Mouse (Mus musculus): Measurements from ENCODE around the gene Shc2.
A peak's percentile ranks its signal among the peaks of the same experiment; 100 is the strongest.

Gene Shc2

DNA sequence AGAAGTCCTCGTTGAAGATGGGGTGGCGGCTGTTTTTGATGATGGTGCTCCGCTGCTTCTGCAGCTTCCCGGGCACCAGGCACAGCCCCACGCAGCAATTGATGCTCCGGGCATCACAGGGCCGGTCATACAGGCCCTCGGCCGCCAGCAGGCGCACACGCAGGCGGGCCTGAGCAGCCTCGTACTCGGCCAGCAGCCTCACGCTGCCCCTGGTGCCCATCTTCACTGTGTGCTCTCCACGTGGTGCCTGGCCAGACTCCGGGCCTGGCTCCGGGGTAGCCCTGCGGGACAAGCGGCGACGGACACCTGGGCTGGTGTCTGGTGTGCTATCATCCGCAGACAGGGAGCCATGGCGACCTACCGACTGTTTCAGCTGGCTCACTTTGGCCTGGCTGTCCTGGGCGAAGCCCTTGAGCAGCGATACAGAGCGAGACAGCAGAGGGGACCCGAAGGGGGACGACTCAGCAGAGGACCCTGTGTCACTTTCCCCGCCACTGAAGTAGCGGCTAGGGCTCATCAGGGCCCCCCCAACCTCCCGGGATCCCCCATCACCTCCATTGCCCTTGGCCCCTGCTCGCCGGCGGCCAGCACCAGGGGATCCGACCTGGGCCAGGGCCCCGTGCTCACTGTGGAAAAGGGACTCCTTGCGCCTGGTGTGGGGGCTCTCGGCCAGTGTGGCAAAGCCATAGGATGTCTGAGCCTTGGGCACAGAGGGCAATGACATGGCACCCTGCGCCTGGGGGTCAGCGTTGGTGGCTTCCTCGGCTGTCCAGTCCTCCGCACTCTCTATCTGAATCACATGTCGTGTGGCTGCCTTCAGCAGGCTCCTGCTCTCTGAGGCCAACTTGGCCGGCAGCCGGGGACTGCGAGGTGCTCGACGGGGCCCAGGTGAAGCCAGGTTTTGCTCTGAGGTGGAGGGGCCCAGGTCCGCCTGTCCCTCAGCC lies 25.3 kb downstream of the Shc2 start:
- DNase-seq, result peak in 1 of 2 experiments; percentile 24

- no peak for DNase-seq
Observed at GRCm38 (mm10) chr10:79611296-79611695, 26.4 kb downstream of the Shc2 start.

- no peak for DNase-seq
Observed at GRCm38 (mm10) chr10:79609276-79609675, 28.4 kb downstream of the Shc2 start.

DNA sequence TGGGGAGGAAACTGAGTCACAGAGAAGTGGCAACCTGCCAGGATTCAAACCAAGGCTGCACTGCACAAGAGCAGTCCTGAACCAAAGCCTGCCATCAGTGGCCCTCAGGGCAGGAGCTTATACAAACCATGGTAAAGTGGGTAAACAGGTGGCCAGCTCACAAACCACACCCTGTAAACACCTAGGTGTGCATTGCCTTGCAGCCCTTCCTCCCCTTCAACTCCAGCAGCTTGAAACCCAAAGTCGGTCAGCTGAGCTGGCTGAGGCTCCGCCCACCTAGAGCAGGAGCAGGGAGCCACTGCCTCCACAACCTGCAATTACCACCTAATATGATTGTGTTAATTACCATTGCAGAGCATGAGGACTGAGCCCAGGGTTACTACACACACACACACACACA lies 29.8 kb downstream of the Shc2 start:
- no peak for DNase-seq

DNA sequence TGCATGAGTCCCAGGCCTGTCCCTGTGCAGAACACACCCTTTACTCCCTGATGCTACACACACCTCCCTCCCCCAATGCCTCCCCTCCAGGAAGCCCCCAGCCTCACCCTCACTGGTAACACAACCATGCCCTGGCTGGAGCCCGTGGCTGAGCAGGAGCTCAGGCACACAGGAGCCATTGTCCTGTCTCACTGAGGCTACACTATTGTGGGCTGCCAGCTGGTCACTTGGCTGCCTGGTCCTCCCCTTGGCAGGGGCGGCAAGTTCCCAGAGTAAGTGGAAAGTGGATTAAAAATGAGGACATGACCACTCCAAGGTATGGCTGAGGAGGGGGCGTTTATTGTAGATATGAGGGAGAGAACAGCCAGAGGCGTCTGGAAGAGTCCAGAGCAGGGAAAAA lies 31.2 kb downstream of the Shc2 start:
- DNase-seq, result no peak

GRCm38 (mm10) chr10:79597936-79598230 lies 39.8 kb downstream of the Shc2 start:
- DNase-seq, result no peak

- no peak for DNase-seq
Observed at GRCm38 (mm10) chr10:79597051-79597935, 40.4 kb downstream of the Shc2 start.

GRCm38 (mm10) chr10:79595590-79595929 lies 42.2 kb downstream of the Shc2 start:
- no peak for DNase-seq

DNA sequence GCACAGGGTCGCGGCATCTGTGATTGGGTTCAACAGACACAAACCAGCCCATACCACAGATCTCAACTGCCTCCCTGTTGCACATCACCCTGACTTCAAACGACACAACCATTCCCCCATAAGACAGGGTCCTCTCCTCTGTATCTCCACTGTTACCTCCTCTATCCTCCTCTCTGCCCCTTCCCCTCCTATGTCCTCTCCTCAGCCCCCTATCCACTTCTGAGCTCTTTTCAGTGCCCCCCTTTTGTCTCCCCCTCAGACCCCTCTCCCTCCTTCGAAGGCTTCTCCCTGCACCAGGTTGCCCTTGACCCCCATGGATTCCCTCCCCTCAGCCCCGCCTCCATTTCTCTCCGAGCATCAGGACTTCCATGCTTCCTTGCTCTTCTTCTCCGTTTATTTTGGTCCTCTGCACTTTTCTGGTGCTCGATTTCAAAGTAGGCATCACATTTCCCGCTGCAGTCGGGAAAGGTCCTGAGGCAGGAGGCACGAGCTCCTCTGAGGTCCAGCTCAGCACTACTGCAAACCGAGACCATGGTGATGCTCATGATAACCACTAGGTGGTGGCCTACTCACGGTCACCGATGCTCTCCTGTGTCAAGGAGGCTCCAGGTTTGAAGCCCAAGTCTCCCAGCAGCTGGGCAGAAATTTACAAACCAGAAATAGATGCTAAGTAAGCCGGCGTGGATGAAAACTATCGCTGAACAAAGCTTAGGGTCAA lies 42.7 kb downstream of the Shc2 start:
- peak; percentile 36 to 64 for DNase-seq

DNA sequence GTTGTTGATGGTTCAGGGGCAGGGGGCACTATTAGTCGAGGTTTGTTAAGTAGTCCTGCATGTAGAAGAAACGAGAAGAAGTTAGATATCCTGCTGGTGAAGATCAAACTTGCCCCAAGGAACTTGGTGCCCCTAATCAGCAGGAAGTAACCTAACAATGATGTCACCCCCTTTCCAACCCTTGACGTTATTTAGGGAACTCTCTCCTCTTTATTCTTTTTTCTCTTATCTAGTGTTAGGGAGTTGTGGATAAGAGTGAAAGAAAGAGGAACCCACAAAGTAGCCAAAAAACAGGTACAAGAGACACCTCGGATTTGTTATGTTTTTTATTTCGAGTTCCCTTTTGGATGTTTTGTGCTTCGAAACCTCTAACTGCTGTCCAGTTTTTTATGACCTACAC lies 43.6 kb downstream of the Shc2 start:
- no peak for DNase-seq

DNA sequence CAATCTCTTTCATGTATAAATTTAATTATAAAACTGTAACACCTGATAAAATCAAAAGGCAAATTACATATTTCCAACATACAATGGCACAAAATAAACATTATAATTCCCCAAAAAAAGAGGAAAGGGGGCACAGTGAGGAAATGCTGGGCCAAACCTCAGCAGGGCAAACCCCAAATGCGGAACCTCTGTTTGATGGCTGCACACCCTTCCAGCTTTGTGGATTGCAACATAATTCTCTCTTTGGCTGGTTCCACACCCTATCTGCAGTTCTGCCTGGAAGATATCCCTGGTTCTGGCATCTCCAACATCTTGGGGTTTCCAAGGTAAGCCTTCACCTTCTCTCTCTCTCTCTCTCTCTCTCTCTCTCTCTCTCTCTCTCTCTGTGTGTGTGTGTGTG lies 47.0 kb downstream of the Shc2 start:
- peak in 1 of 2 experiments; percentile 8 for DNase-seq

DNA sequence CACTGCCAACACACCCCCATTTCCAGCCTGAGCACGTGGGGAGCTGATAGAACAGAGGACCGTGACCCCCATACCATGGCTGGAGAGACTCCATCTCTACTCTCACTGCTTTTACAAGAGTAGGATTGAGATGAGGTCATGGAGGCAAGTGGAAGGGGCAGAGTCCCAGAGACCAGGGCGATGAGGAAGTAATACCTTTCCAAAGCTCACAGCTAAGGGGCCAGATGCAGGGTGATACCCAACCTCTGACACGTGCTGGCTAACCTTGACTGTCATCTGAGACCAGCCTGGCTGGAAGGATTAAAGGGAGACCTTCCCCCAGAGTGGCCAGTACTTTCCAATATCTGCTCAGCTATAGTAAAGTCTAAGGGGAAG lies 50.0 kb downstream of the Shc2 start:
- no peak for DNase-seq

GRCm38 (mm10) chr10:79587061-79587751 lies 50.5 kb downstream of the Shc2 start, which contains the start of gene Theg:
TSS of gene Theg (minus strand) at chr10:79587331.
- no peak for DNase-seq

DNA sequence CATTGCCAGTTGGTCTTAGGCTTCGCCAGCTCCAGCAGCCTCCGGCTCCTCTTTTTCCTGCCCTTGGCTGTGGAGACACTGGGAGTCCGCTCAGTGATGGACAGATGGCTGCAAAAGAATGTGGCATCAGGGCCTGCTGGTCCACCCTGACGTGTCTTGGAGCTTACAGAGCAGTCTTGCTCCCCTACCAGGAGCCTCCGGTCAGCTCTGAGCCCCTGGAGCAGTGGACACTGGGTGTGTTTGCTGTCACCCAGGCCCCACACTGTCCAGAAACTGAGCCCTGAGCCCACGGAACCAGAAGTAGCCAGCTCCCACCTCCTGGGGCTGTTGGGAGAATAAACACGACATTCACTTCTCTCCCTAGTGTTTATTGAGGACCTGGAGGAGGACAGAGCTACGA lies 51.5 kb downstream of the Shc2 start:
- no peak for DNase-seq

DNA sequence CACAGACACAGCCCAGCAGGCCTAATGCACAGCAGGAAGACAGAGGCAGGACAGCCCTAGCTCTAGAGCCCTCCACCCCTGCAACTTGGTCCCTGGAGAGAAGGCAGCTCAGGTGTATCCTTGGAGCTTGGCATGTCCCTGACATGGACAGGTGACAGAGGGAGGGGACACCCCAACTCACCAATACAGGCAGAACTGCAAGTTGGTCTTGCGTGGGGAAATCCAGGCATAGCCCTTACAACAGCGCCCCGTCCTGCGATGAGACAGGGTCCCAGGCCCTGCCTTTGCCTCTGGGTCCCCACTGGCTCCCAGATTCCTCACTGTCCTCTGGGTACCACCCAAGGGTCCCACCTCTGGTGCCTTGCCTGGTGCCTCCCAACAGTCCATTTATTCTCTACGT lies 52.0 kb downstream of the Shc2 start:
- no peak for DNase-seq

GRCm38 (mm10) chr10:79585136-79585535 lies 52.6 kb downstream of the Shc2 start:
- no peak for DNase-seq

DNA sequence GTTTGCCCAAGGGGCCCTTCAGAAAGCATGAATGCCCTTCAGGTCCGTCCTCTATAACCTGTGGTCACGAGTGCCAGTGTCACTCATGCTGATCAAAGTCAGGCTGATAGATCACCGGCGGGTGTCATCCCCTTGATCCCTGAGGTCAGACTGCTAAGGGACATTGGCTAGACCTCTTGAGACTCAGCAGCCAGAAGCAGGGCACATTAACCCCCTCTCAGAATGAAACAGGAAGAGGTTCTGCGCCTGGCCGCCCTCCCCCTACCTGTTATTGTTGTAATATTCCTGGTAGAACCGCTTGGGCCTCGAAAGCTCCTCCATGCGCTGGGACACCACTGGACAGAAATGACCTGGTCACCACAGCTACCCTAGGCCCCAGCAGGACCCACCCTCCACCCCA lies 53.3 kb downstream of the Shc2 start:
- DNase-seq, result no peak

DNA sequence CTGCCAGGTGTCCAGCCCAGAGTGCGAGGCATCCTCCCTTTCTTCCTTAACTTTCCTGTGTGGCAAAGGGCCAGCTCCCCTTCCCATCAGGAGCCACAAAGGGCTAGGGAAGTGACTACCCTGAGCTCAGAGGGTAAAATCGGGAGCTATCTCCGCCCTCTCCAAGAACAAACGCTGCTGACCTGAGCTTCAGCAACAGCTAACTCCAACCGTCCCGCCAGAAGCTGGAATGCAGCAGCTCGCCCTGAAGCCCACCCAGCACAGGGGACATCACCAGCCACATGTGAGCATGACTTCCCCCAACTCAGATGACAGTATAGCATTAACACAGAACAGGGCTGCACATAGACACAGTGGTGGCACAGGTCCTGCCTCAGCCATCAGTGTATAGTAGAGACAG lies 53.7 kb downstream of the Shc2 start:
- DNase-seq, result no peak

GRCm38 (mm10) chr10:79581501-79581900 lies 56.2 kb downstream of the Shc2 start:
- DNase-seq, result no peak

GRCm38 (mm10) chr10:79580811-79581210 lies 56.9 kb downstream of the Shc2 start:
- DNase-seq, result peak in 1 of 2 experiments; percentile 49

DNA sequence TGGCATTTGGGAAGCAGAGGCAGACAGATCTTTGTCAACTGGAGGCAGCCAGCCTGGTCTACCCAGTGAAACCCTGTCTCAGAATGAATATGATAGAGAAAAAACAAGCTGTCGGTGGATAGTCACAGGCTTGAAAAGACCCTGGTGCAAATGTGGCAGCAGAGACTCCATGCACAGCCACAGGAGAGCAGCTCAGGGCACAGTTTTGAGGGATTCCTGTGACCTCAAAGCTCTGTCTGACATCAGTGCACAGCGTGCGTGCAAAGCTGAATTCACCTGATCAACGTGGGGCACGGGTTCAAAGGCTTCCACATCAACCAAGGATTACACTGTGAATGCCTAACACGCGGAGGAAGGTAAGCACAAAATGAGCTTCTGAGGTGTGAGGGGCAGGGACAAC lies 57.4 kb downstream of the Shc2 start:
- DNase-seq, result no peak

DNA sequence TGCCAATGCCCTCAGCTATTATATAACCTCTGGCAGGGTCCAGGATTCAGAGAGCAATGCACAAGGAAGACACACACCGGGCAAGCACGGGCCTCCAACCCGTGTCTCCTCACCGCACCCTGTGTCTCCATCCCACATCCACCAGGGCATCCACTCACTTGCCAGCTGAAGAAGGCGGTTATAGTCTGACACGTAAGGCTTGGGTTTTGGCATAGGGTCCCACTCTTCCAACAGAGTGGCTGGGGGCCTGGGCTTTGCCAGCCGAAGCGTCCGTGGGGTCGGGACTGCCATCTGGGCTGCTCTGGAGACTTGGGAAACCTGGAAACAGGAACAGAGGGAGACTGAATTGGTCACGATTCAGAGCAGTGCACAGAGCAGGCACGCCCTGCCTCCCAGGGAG lies 57.9 kb downstream of the Shc2 start:
- DNase-seq, result no peak

- DNase-seq, result no peak
Observed at GRCm38 (mm10) chr10:79578891-79579290, 58.8 kb downstream of the Shc2 start.

All from lung, postnatal 4 days (tissue).